ENCODE assay signal across 8 mouse cellular contexts in the genomic region with DNA sequence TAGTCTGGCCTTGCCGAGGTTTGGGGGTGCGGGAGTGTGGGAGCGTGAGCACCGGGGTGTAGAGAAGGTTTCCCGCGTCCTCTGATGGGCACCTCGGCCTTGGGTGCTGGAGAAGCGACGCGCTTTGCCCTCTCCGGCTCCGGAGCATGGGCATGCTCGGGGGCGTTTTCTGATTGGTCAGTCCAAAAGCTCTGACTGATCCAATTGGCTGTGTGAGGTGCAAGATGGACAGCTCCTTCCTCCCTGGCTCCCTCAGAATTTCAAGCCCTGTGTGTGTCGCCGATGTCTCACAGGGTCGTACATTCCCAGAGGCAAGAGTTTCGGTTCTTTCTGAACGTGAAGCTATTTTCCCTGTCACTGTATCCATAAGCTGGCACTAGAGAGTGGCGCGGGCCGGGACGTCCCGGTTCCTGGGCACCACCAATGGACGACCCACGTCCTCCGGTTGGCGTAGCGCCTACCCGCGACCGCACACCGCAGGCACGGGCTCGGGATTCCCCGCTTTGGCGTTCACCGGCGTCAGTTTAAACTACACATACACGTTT. TPM values are rescaled to one million over a fixed set of nuclear protein-coding genes. Genes with fewer than 3 reads are reported as not detected.
DNase-seq lines count a peak whose midpoint lies in the region; ATAC-seq and TF ChIP-seq lines count a peak whose summit lies in the region.

No protein-coding gene starts in this region.

- WGBS in cerebellum, adult 2 months = 1% methylated on average over 40 of the region's 40 CpGs
- WGBS in forebrain, postnatal 0 days = 3% methylated on average over 40 of the region's 40 CpGs
- WGBS in hindbrain, embryonic 12.5 days = 4% methylated on average over 40 of the region's 40 CpGs

- peak; percentile 89 for DNase-seq in NIH3T3 (ENCODE audit: low read depth)
- peak; percentile 89 to 97 for DNase-seq in cerebellum, adult 2 months
- DNase-seq in forebrain, postnatal 0 days = peak; percentile 85
- peak; percentile 62 to 65 for DNase-seq in layer of hippocampus, postnatal 25 days (ENCODE audit: extremely low spot score in 1 of 2, low spot score in 1 of 2)
- DNase-seq in lung, postnatal 36 days = peak; percentile 91
- peak; percentile 92 for DNase-seq in retina, postnatal 1 day
- peak; percentile 47 for DNase-seq in urinary bladder, adult 2 months (ENCODE audit: low spot score)

- H3K4me2 ChIP-seq in forebrain, postnatal 0 days (ENCODE audit: low read depth) = peak overlapping the region; percentile 81
- H3K4me2 ChIP-seq in hindbrain, embryonic 12.5 days (replicated peaks) = peak overlapping the region; percentile 53

- TF ChIP-seq CTCF in cerebellum, adult 2 months (IDR thresholded peaks at IDR 0.05; ENCODE audit: borderline replicate concordance, insufficient read depth, low read depth, low read length) = peak; percentile 38; the same call in 1 of the 2 replicates
- TF ChIP-seq CTCF in forebrain, postnatal 0 days (IDR thresholded peaks at IDR 0.05; ENCODE audit: low read depth) = peak; percentile 59

- H3K27ac ChIP-seq in cerebellum, adult 2 months (ENCODE audit: insufficient read depth, low read length) = peak overlapping the region; percentile 81
- peak overlapping the region; percentile 66 for H3K27ac ChIP-seq in forebrain, postnatal 0 days (ENCODE audit: low read depth, low read length)
- peak overlapping the region; percentile 77 for H3K27ac ChIP-seq in hindbrain, embryonic 12.5 days

- peak overlapping the region; percentile 56 for H3K9ac ChIP-seq in forebrain, postnatal 0 days
- peak overlapping the region; percentile 44 for H3K9ac ChIP-seq in hindbrain, embryonic 12.5 days

- no peaks in the 10 kb centered on the region for H3K27me3 ChIP-seq in cerebellum, adult 2 months (ENCODE audit: control insufficient read depth, insufficient read depth, low read length)
- no peaks in the 10 kb centered on the region for H3K27me3 ChIP-seq in forebrain, postnatal 0 days (ENCODE audit: insufficient read depth, low read length)
- H3K27me3 ChIP-seq in hindbrain, embryonic 12.5 days = peaks cover 18% of the 10 kb centered on the region

- H3K36me3 ChIP-seq in forebrain, postnatal 0 days (ENCODE audit: insufficient read depth) = no peaks in the 10 kb centered on the region; the same call in 1 of the 2 replicates
- H3K36me3 ChIP-seq in hindbrain, embryonic 12.5 days = 0 out of 2 replicates have a peak, but pooled peaks cover 4% of the 10 kb centered on the region

- peak overlapping the region; percentile 93 for H3K4me3 ChIP-seq in cerebellum, adult 2 months (replicated peaks; ENCODE audit: insufficient read depth, low read depth, low read length)
- peak overlapping the region; percentile 49 for H3K4me3 ChIP-seq in forebrain, postnatal 0 days (ENCODE audit: low read depth, low read length)
- peak overlapping the region; percentile 44 for H3K4me3 ChIP-seq in hindbrain, embryonic 12.5 days

- TF ChIP-seq POLR2A in cerebellum, adult 2 months (IDR thresholded peaks at IDR 0.05; ENCODE audit: borderline replicate concordance, insufficient read depth, low read length) = peak; percentile 65; the same call in 1 of the 2 replicates

- peak; percentile 88 for ATAC-seq in forebrain, postnatal 0 days
- ATAC-seq in hindbrain, embryonic 12.5 days (ENCODE audit: low FRiP score) = peak; percentile 85

- peaks cover 9% of the 10 kb centered on the region; the same call in 1 of the 2 replicates for H3K4me1 ChIP-seq in cerebellum, adult 2 months (ENCODE audit: control insufficient read depth, insufficient read depth, low read length)
- peaks cover 21% of the 10 kb centered on the region for H3K4me1 ChIP-seq in forebrain, postnatal 0 days (ENCODE audit: insufficient read depth)
- H3K4me1 ChIP-seq in hindbrain, embryonic 12.5 days = peaks cover 45% of the 10 kb centered on the region

- no peaks in the 10 kb centered on the region for H3K9me3 ChIP-seq in forebrain, postnatal 0 days (ENCODE audit: low read length)
- peaks cover 4% of the 10 kb centered on the region; the same call in 1 of the 2 replicates for H3K9me3 ChIP-seq in hindbrain, embryonic 12.5 days (replicated peaks)

RNA-seq across cellular contexts. Expression of a gene that starts 5.5 kb away (rescaled TPM):
- polyA plus RNA-seq in cerebellum, adult 2 months (2012; rRNA removed) = 41.3 and 43.2 TPM in 2 replicates
- total RNA-seq in forebrain, postnatal 0 days (2014; rRNA removed) = 181 and 199 TPM in 2 replicates
- polyA plus RNA-seq in forebrain, postnatal 0 days (2015; fragmentation: Nextera tagmentation; extraction: Ambion mirVana) = 58.0 and 58.7 TPM in 2 replicates
- 90.1 and 95.9 TPM in 2 replicates for polyA plus RNA-seq in hindbrain, embryonic 12.5 days (2016; fragmentation: Nextera tagmentation; extraction: Ambion mirVana)
- total RNA-seq in layer of hippocampus, postnatal 25 days (2021) = 10 to 100 TPM; 66.0 to 73.9 TPM
- polyA plus RNA-seq in urinary bladder, adult 2 months (2012; rRNA removed) = 22.0 and 27.2 TPM in 2 replicates

RNA-seq across cellular contexts. Expression of a gene that starts 5.5 kb away (rescaled TPM):
- polyA plus RNA-seq in cerebellum, adult 2 months (2012; rRNA removed) = 3.5 and 4.8 TPM in 2 replicates
- total RNA-seq in forebrain, postnatal 0 days (2014; rRNA removed) = 3.4 and 4.0 TPM in 2 replicates
- polyA plus RNA-seq in forebrain, postnatal 0 days (2015; fragmentation: Nextera tagmentation; extraction: Ambion mirVana) = 0.65 TPM in 2 replicates
- 1.2 and 1.5 TPM in 2 replicates for polyA plus RNA-seq in hindbrain, embryonic 12.5 days (2016; fragmentation: Nextera tagmentation; extraction: Ambion mirVana)
- 1 to 10 TPM; 5.3 to 5.5 TPM for total RNA-seq in layer of hippocampus, postnatal 25 days (2021)
- 0.23 and 0.49 TPM in 2 replicates for polyA plus RNA-seq in urinary bladder, adult 2 months (2012; rRNA removed)

RNA-seq across cellular contexts. Expression of a gene that starts 11.3 kb away (rescaled TPM):
- polyA plus RNA-seq in cerebellum, adult 2 months (2012; rRNA removed) = 154 and 186 TPM in 2 replicates
- 446 and 960 TPM in 2 replicates for total RNA-seq in forebrain, postnatal 0 days (2014; rRNA removed)
- polyA plus RNA-seq in forebrain, postnatal 0 days (2015; fragmentation: Nextera tagmentation; extraction: Ambion mirVana) = 111 and 146 TPM in 2 replicates
- 149 and 154 TPM in 2 replicates for polyA plus RNA-seq in hindbrain, embryonic 12.5 days (2016; fragmentation: Nextera tagmentation; extraction: Ambion mirVana)
- total RNA-seq in layer of hippocampus, postnatal 25 days (2021) = 100 to 1,000 TPM in 1 of 2 experiments, 10 to 100 TPM in 1; 99.0 to 107 TPM
- 1.3 and 2.2 TPM in 2 replicates for polyA plus RNA-seq in urinary bladder, adult 2 months (2012; rRNA removed)

RNA-seq across cellular contexts. Expression of a gene that starts 17.9 kb away (rescaled TPM):
- polyA plus RNA-seq in cerebellum, adult 2 months (2012; rRNA removed) = 25.3 and 27.5 TPM in 2 replicates
- total RNA-seq in forebrain, postnatal 0 days (2014; rRNA removed) = 29.2 and 31.9 TPM in 2 replicates
- polyA plus RNA-seq in forebrain, postnatal 0 days (2015; fragmentation: Nextera tagmentation; extraction: Ambion mirVana) = 13.5 and 16.0 TPM in 2 replicates
- 19.3 and 19.5 TPM in 2 replicates for polyA plus RNA-seq in hindbrain, embryonic 12.5 days (2016; fragmentation: Nextera tagmentation; extraction: Ambion mirVana)
- 10 to 100 TPM; 26.2 to 29.7 TPM for total RNA-seq in layer of hippocampus, postnatal 25 days (2021)
- 27.1 and 28.1 TPM in 2 replicates for polyA plus RNA-seq in urinary bladder, adult 2 months (2012; rRNA removed)

RNA-seq across cellular contexts. Expression of a gene that starts 21.3 kb away (rescaled TPM):
- polyA plus RNA-seq in cerebellum, adult 2 months (2012; rRNA removed) = 578 and 589 TPM in 2 replicates
- total RNA-seq in forebrain, postnatal 0 days (2014; rRNA removed) = 668 and 716 TPM in 2 replicates
- polyA plus RNA-seq in forebrain, postnatal 0 days (2015; fragmentation: Nextera tagmentation; extraction: Ambion mirVana) = 583 and 608 TPM in 2 replicates
- polyA plus RNA-seq in hindbrain, embryonic 12.5 days (2016; fragmentation: Nextera tagmentation; extraction: Ambion mirVana) = 498 and 513 TPM in 2 replicates
- total RNA-seq in layer of hippocampus, postnatal 25 days (2021) = 100 to 1,000 TPM; 505 to 581 TPM
- polyA plus RNA-seq in urinary bladder, adult 2 months (2012; rRNA removed) = 137 and 140 TPM in 2 replicates

Comparison
In these comparisons a context has a peak if more than half of its experiments do, and no peak if none do; other contexts are left out.
1. Peak in every context shown above with its lines: DNase-seq, ATAC-seq, H3K4me3 ChIP-seq and H3K27ac ChIP-seq.
2. RNA of a gene that starts 11.3 kb away (polyA plus RNA-seq): 149 to 154 TPM in hindbrain, embryonic 12.5 days, 154 to 186 TPM in cerebellum, adult 2 months and 111 to 146 TPM in forebrain, postnatal 0 days; 1.3 to 2.2 TPM in urinary bladder, adult 2 months; every median in the first group is over 10 times any median in the second.